Mouse (Mus musculus): ENCODE data around the gene Fbp1.

DNA sequence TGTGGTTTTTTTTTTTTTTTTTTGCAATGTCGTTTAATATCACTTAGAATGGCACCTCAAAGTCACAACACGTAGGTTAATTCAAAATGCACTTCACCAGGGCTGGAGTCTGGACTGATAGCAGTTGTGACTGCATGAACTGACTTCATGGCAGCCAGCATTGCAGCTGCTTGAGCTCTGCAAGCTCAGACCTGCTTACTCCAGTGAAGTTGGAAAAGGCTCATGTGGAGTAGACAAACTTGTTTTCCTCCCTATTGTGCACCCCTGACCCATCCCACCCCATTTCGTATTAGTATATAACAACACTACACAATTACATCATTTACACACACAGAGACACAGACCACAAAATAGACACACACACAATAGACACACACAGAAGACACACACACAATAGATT lies 34.6 kb upstream of the Fbp1 start:
- TF ChIP-seq EP300 (IDR thresholded peaks at IDR 0.05; ENCODE audit: low read depth) (no peak), CTCF (IDR thresholded peaks at IDR 0.05; ENCODE audit: low read depth) (no peak)

Data from heart, postnatal 0 days (tissue).